Comparison of ENCODE assay signal across 26 mouse cellular contexts in the genomic region with DNA sequence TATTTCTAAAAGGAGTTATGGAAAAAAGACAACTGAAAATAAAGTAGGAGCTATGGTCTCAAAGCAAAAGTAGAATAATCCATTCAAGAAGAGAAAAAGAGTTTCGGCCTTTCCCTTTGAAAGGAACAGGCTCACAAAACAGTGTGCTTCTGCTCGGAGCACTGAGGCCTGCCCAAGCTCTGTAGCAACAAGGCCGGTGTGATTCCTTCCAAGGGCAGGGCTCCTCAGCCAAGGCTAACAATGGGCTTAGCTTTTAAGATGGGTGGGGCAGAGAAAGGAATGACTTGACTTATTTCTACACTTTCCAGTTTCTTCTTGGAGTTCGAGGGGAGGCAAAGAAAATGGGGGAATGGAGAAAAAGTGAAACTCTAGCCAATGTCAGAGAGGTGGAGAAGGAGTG.
"Had no signal": no experiment of that assay in that cellular context is flagged by ENCODE, and none has a peak within 500 bp of the region (broad histone marks: within the 10 kb centered on the region; RNA-seq: fewer than 3 reads in every experiment).

No protein-coding gene starts in this region.

- ATAC-seq: hindbrain, postnatal 0 days; intestine, postnatal 0 days had no signal

- H3K36me3 ChIP-seq: heart, embryonic 13.5 days; heart, embryonic 15.5 days; hindbrain, embryonic 13.5 days; hindbrain, embryonic 15.5 days; limb, embryonic 10.5 days; limb, embryonic 12.5 days; liver, embryonic 13.5 days; liver, embryonic 15.5 days had no signal

- H3K4me3 ChIP-seq: gastrocnemius, adult 2 months; heart, adult 2 months; heart, embryonic 13.5 days; heart, embryonic 15.5 days; hindbrain, embryonic 13.5 days; hindbrain, embryonic 15.5 days; layer of hippocampus, adult 2 months; left cerebral cortex, adult 2 months; limb, embryonic 10.5 days; limb, embryonic 12.5 days; liver, embryonic 13.5 days; liver, embryonic 15.5 days had no signal

- H3K27ac ChIP-seq: gastrocnemius, adult 2 months; heart, adult 2 months; heart, embryonic 13.5 days; heart, embryonic 15.5 days; hindbrain, embryonic 13.5 days; hindbrain, embryonic 15.5 days; hindbrain, postnatal 0 days; layer of hippocampus, adult 2 months; left cerebral cortex, adult 2 months; limb, embryonic 10.5 days; limb, embryonic 12.5 days; liver, embryonic 13.5 days; liver, embryonic 15.5 days had no signal

- H3K4me2 ChIP-seq: heart, embryonic 11.5 days; heart, embryonic 13.5 days; heart, embryonic 15.5 days; hindbrain, embryonic 13.5 days; hindbrain, embryonic 15.5 days; limb, embryonic 12.5 days; liver, embryonic 11.5 days; liver, embryonic 13.5 days; liver, embryonic 15.5 days had no signal

- H3K4me1 ChIP-seq: heart, embryonic 13.5 days; heart, embryonic 15.5 days; liver, embryonic 13.5 days; liver, embryonic 15.5 days had no signal

- DNase-seq: gastrocnemius, adult 2 months; gastrocnemius, postnatal 10 days; gastrocnemius, postnatal 36 days; heart, adult 2 months; heart, postnatal 14 days; heart, postnatal 36 days; kidney, adult 18-20 months; kidney, adult 8-10 months; kidney, postnatal 10 days; kidney, postnatal 25 days; kidney, postnatal 4 days; liver; liver, embryonic 13.5 days had no signal

- H3K9me3 ChIP-seq: heart, embryonic 13.5 days; heart, embryonic 15.5 days; hindbrain, embryonic 13.5 days; hindbrain, embryonic 15.5 days; limb, embryonic 10.5 days; limb, embryonic 12.5 days; liver, embryonic 13.5 days; liver, embryonic 15.5 days had no signal

- H3K27me3 ChIP-seq: heart, embryonic 13.5 days; heart, embryonic 15.5 days; hindbrain, embryonic 13.5 days; hindbrain, embryonic 15.5 days; limb, embryonic 12.5 days; liver, embryonic 13.5 days; liver, embryonic 15.5 days had no signal

- H3K9ac ChIP-seq: heart, embryonic 13.5 days; heart, embryonic 15.5 days; hindbrain, embryonic 13.5 days; hindbrain, embryonic 15.5 days; limb, embryonic 12.5 days; liver, embryonic 13.5 days; liver, embryonic 15.5 days had no signal
